Mouse (Mus musculus) heart, embryonic 13.5 days (tissue): ENCODE measurements around the gene Eif3a. TPM values are rescaled to one million over a fixed set of nuclear protein-coding genes. Genes with fewer than 3 reads are reported as not detected.

Source experiments
- ATAC-seq: fragments of 200-750 bp; cut with Nextera tagmentation; 2 replicates; pipeline ENCODE4 v1.8.0; 2017; ENCODE audit warnings: moderate TSS enrichment; ENCODE audit not compliant: insufficient number of reproducible peaks, low FRiP score, low TSS enrichment; ENCODE audit errors: extremely low read depth
- H3K27ac ChIP-seq: fragments of 300-500 bp; sonication (generic); replicated peaks from 2 replicates; pipeline ENCODE4 v1.5.1; 2015; ENCODE audit warnings: moderate library complexity, mild to moderate bottlenecking, inconsistent platforms
- H3K27me3 ChIP-seq: fragments of 300-500 bp; sonication (generic); replicated peaks from 2 replicates; pipeline ENCODE4 v1.6.1; 2015; ENCODE audit warnings: mild to moderate bottlenecking, inconsistent platforms
- H3K36me3 ChIP-seq: fragments of 300-500 bp; sonication (generic); 2 replicates; pipeline ENCODE4 v1.6.1; 2015; ENCODE audit warnings: mild to moderate bottlenecking, inconsistent platforms
- H3K4me1 ChIP-seq: fragments of 300-500 bp; sonication (generic); 2 replicates; pipeline ENCODE4 v1.6.1; 2015; ENCODE audit warnings: inconsistent platforms
- H3K4me2 ChIP-seq: fragments of 300-500 bp; sonication (generic); 2 replicates; pipeline ENCODE4 v1.6.1; 2015; ENCODE audit warnings: inconsistent platforms, mild to moderate bottlenecking, moderate library complexity
- H3K4me3 ChIP-seq: fragments of 300-500 bp; sonication (generic); 2 replicates; pipeline ENCODE4 v1.5.1; 2015; ENCODE audit warnings: moderate library complexity, mild to moderate bottlenecking, inconsistent platforms
- H3K9ac ChIP-seq: fragments of 300-500 bp; sonication (generic); 2 replicates; pipeline ENCODE4 v1.6.1; 2015; ENCODE audit warnings: inconsistent platforms, mild to moderate bottlenecking, moderate library complexity
- H3K9me3 ChIP-seq: fragments of 300-500 bp; sonication (generic); 2 replicates; pipeline ENCODE4 v1.6.1; 2016; ENCODE audit warnings: inconsistent platforms
- WGBS: fragments of 180-500 bp; shearing (Covaris S2); methylation state at CpG from one replicate; pipeline ENCODE4 v1.1.7; 2015; ENCODE audit warnings: mixed read lengths; 5-methylcytosine and 5-hydroxymethylcytosine counted together
- polyA plus RNA-seq: library from polyadenylated mRNA; unstranded; fragments of >200 nt; fragmentation: Nextera tagmentation; extraction: Ambion mirVana; gene quantifications from 2 replicates; pipeline ENCODE4 v1.2.1, GENCODE M21; 2015

The Eif3a gene
- polyA plus RNA-seq, 1 experiment from 2014 or later, result 105 TPM

GRCm38 (mm10) chr19:60757099-60757785, 33.2 kb downstream of the Eif3a start:
- Histone ChIP-seq H3K9me3 (no peaks in the 10 kb centered on the region), H3K4me3 (peak overlapping the region; percentile 83), H3K36me3 (peaks cover 28% of the 10 kb centered on the region), H3K27ac (no peak overlapping the region), H3K4me1 (peaks cover 21% of the 10 kb centered on the region), H3K4me2 (peak overlapping the region; percentile 100), H3K27me3 (peaks cover 24% of the 10 kb centered on the region), H3K9ac (peak overlapping the region; percentile 82)
- 6% methylated on average over 25 of the region's 25 CpGs for WGBS
- ATAC-seq, result no peak

DNA sequence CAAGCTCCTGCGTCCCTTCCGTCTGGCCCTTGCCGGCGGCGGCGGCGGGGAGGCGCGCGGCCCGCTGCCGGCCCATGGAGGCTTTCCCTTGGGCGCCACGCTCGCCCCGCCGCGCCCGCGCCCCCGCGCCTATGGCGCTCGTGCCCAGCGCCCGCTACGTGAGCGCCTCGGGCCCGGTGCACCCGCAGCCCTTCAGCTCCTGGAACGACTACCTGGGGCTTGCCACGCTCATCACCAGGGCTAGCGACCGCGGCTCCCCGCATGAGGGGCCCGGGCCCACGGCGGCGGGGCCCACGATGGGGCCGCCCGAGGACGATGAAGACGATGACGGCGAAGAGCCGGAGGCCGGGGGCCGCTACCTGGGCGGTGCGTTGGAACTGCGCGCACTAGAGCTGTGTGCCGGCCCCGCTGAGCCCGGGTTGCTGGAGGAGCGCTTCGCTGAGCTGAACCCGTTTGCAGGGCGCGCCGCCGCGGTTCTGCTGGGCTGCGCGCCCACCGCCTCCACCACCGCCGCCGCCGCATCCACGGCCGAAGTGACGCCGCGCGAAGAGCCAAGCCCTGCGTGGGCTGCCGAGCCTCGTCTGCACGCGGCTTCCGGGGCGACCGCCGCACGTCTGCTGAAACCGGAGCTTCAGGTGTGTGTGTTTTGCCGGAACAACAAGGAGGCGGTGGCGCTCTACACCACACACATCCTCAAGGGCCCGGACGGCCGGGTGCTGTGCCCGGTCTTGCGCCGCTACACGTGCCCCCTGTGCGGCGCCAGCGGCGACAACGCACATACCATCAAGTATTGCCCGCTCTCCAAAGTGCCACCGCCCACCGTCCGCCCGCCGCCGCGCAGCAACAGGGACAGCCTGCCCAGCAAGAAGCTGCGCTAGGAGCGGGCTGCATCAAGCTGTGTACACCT, 34.0 kb downstream of the Eif3a start:
- WGBS, result under 1% methylated on average over 97 of the region's 115 CpGs
- ATAC-seq, result peak; percentile 42; the same call in 1 of the 2 replicates
- peaks cover 23% of the 10 kb centered on the region for H3K36me3 ChIP-seq
- peaks cover 24% of the 10 kb centered on the region for H3K27me3 ChIP-seq
- H3K9me3 ChIP-seq, result no peaks in the 10 kb centered on the region
- H3K9ac ChIP-seq, result peak overlapping the region; percentile 82
- peaks cover 21% of the 10 kb centered on the region for H3K4me1 ChIP-seq
- peak overlapping the region; percentile 83 for H3K4me3 ChIP-seq
- H3K27ac ChIP-seq, result no peak overlapping the region; the same call in 1 of the 2 replicates
- peak overlapping the region; percentile 100 for H3K4me2 ChIP-seq

DNA sequence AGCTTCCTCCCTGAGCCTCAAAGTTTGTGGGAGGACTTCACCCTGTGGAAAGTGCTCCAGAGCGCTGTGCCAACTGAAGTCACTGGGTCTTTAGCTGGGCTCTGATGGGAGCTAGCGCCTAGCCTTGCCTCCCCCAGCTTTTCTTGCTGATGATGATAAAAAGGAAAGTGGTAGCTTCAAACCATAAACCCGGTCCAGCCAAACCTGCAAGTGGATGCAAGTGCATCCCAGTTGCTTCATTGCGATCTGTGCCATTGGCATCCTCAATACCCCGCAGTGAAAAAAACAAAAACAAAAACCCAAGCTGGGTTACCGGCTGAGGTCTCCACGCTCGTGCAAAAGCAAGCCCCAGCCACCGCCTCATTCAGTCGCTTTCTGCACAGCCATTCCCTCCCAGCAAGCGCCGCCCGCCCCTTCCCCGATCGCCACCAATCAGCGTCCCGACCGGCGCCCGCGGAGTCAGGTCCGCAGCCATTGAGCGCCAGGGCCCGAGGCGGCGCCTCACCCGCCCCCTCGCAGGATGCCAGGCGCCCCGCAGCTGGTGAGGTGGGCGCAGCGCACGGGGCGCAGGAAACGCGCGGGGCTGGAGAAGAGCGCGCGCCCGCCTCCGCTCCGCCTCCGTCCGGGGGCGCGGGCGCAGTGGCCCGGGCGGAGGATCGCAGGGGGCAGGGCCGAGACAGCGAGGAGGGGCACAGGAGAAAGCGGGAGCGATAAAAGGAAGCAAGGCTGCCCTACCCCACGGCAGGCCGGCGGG, 34.8 kb downstream of the Eif3a start, which contains the start of gene Nanos1:
Nanos1 (plus strand) TSS at position 550 of the 754 bp plus-strand sequence.
- WGBS, result under 1% methylated on average over 57 of the region's 58 CpGs
- ATAC-seq, result peak; percentile 76
- H3K27ac ChIP-seq, result no peak within 1 kb of the TSS; the same call in 1 of the 2 replicates

GRCm38 (mm10) chr19:60747801-60748200, 42.7 kb downstream of the Eif3a start:
- no peak for ATAC-seq
- no peaks in the 10 kb centered on the region for H3K36me3 ChIP-seq
- WGBS, result 76% methylated on average over 1 of the region's 1 CpGs
- no peak overlapping the region for H3K27ac ChIP-seq
- no peak overlapping the region for H3K9ac ChIP-seq
- H3K4me1 ChIP-seq, result no peaks in the 10 kb centered on the region
- peaks cover 4% of the 10 kb centered on the region; the same call in 1 of the 2 replicates for H3K27me3 ChIP-seq
- no peak overlapping the region for H3K4me2 ChIP-seq
- no peaks in the 10 kb centered on the region for H3K9me3 ChIP-seq
- no peak overlapping the region for H3K4me3 ChIP-seq

More for the DNA sequence above, 34.8 kb downstream of the Eif3a start, which contains the start of gene Nanos1:
- peak within 1 kb of the TSS; percentile 83 for H3K4me3 ChIP-seq
- H3K4me2 ChIP-seq, result peak within 1 kb of the TSS; percentile 100
- H3K4me1 ChIP-seq, result peaks cover 21% of the 10 kb centered on the region
- peaks cover 17% of the 10 kb centered on the region for H3K36me3 ChIP-seq
- peaks cover 24% of the 10 kb centered on the region for H3K27me3 ChIP-seq
- no peaks in the 10 kb centered on the region for H3K9me3 ChIP-seq
- H3K9ac ChIP-seq, result peak within 1 kb of the TSS; percentile 82

DNA sequence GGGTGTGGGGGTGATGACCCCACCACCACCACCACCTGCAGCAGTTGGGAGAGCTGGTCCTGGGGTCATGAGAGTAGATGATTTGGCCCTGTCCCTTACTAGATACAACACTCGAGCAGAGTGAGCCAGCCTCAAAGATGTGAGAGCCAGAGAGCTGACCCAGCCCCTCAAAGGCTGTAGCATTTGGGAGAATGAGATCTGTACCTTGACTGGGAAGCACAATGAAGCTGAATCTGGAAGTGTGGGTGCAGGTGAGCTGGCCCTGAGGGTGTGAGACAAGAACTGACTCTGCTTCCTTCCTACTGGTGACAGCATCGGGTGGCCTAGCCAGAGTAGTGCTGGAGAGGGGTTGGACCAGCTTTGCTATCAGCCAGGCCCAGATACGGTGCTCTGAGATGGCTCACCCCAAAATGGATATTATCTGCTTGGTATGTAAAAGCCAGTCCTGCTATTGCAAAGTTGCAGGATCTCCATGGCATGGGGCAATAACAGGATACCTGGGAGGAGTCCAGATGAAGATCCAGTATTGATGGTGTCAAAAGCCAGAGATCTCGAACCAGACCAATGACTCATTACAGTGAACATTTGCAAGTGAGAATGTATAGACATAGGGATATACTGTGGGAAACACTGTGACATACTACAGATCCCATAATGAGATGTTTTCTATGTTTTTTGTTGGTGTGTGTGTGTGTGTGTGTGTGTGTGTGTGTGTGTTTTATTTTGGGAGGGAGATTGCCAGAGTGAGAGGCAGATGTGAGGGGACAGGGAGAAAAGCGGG, 46.5 kb downstream of the Eif3a start:
- no peaks in the 10 kb centered on the region for H3K4me1 ChIP-seq
- no peaks in the 10 kb centered on the region for H3K36me3 ChIP-seq
- no peaks in the 10 kb centered on the region for H3K9me3 ChIP-seq
- WGBS, result 60% methylated on average over 5 of the region's 5 CpGs
- ATAC-seq, result no peak
- 0 out of 2 replicates have a peak, but pooled peaks cover 4% of the 10 kb centered on the region for H3K27me3 ChIP-seq
- no peak overlapping the region for H3K4me2 ChIP-seq
- H3K27ac ChIP-seq, result no peak overlapping the region
- no peak overlapping the region for H3K9ac ChIP-seq
- no peak overlapping the region for H3K4me3 ChIP-seq

GRCm38 (mm10) chr19:60740560-60740959, 49.9 kb downstream of the Eif3a start:
- ATAC-seq, result no peak
- 30% methylated on average over 1 of the region's 1 CpGs for WGBS
- H3K27me3 ChIP-seq, result 0 out of 2 replicates have a peak, but pooled peaks cover 4% of the 10 kb centered on the region

GRCm38 (mm10) chr19:60731966-60732365, 58.5 kb downstream of the Eif3a start:
- Histone ChIP-seq H3K4me3 (no peak overlapping the region), H3K9me3 (no peaks in the 10 kb centered on the region), H3K9ac (no peak overlapping the region), H3K36me3 (no peaks in the 10 kb centered on the region), H3K4me2 (no peak overlapping the region), H3K4me1 (no peaks in the 10 kb centered on the region), H3K27ac (no peak overlapping the region), H3K27me3 (peaks cover 5% of the 10 kb centered on the region; the same call in 1 of the 2 replicates)
- ATAC-seq, result no peak
- WGBS, result 79% methylated on average over 1 of the region's 1 CpGs

More at GRCm38 (mm10) chr19:60740560-60740959, 49.9 kb downstream of the Eif3a start:
- Histone ChIP-seq H3K27ac (no peak overlapping the region), H3K4me1 (no peaks in the 10 kb centered on the region), H3K36me3 (no peaks in the 10 kb centered on the region), H3K4me3 (no peak overlapping the region), H3K9me3 (no peaks in the 10 kb centered on the region), H3K4me2 (no peak overlapping the region), H3K9ac (no peak overlapping the region)

- no peak for ATAC-seq
- H3K9me3 ChIP-seq, result no peaks in the 10 kb centered on the region
- no peak overlapping the region for H3K4me3 ChIP-seq
- H3K9ac ChIP-seq, result no peak overlapping the region
- H3K27ac ChIP-seq, result no peak overlapping the region
- H3K36me3 ChIP-seq, result no peaks in the 10 kb centered on the region
- 41% methylated on average over 1 of the region's 1 CpGs for WGBS
- H3K4me2 ChIP-seq, result no peak overlapping the region
- peaks cover 10% of the 10 kb centered on the region; the same call in 1 of the 2 replicates for H3K27me3 ChIP-seq
- no peaks in the 10 kb centered on the region for H3K4me1 ChIP-seq
Measured at GRCm38 (mm10) chr19:60731299-60731698, 59.2 kb downstream of the Eif3a start.

DNA sequence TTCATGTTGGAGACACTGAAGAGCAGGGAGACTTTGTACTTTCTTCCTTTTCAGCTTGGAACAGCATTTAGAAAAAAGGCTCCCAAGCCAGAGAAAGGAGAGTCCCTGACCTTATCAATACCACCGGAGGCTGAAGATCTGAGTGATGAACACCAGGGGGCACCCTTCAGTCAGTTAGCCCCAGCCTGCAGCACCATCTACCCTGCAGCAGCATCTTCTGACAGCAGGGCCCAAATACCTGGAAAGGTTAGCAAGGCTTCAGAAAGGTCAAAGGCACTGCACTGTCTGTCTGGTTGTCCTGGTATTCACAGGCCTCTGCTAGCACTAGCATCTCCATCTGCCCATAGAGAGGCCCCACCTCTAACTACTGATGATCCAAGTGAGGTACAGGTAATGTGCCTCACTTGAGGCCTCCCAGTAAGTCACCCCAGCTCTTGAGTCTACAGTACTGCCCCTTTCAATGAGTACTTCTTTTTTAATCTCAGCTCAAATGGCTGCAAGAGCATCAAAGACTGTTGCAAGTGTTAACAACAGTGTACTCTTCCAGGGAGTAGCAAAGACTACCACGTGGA, 60.1 kb downstream of the Eif3a start:
- Histone ChIP-seq H3K27ac (no peak overlapping the region), H3K9me3 (no peaks in the 10 kb centered on the region), H3K9ac (no peak overlapping the region), H3K36me3 (no peaks in the 10 kb centered on the region), H3K4me3 (no peak overlapping the region), H3K4me1 (no peaks in the 10 kb centered on the region), H3K27me3 (peaks cover 12% of the 10 kb centered on the region; the same call in 1 of the 2 replicates), H3K4me2 (no peak overlapping the region)
- WGBS, result 43% methylated on average over 2 of the region's 2 CpGs
- no peak for ATAC-seq

- H3K4me3 ChIP-seq, result no peak overlapping the region
Measured at GRCm38 (mm10) chr19:60716381-60716780, 74.1 kb downstream of the Eif3a start.

More at GRCm38 (mm10) chr19:60716381-60716780, 74.1 kb downstream of the Eif3a start:
- Histone ChIP-seq H3K36me3 (no peaks in the 10 kb centered on the region), H3K27me3 (no peaks in the 10 kb centered on the region), H3K4me1 (no peaks in the 10 kb centered on the region), H3K27ac (no peak overlapping the region), H3K9me3 (no peaks in the 10 kb centered on the region), H3K4me2 (no peak overlapping the region), H3K9ac (no peak overlapping the region)
- no peak for ATAC-seq
- 86% methylated on average over 2 of the region's 2 CpGs for WGBS
